Mouse (Mus musculus): ENCODE results near the gene Fmnl2.

- TF ChIP-seq USF1 (IDR thresholded peaks at IDR 0.05; ENCODE audit: low read depth) = no peak
- no peak for TF ChIP-seq POLR2A (IDR thresholded peaks at IDR 0.05; ENCODE audit: insufficient read length, low read depth)
- no peak for TF ChIP-seq CEBPB (IDR thresholded peaks at IDR 0.05; ENCODE audit: insufficient read depth, poor library complexity, severe bottlenecking)
- TF ChIP-seq MYOD1 (IDR thresholded peaks at IDR 0.05; ENCODE audit: control insufficient read depth in 1 of 3, insufficient read length in 2 of 3, low read depth in 2 of 3) = no peak
- no peak for TF ChIP-seq TCF12 (IDR thresholded peaks at IDR 0.05; ENCODE audit: insufficient read depth, poor library complexity, severe bottlenecking)
- no peak for TF ChIP-seq REST (IDR thresholded peaks at IDR 0.05; ENCODE audit: insufficient read depth, insufficient read length)
- no peak for TF ChIP-seq TCF3 (IDR thresholded peaks at IDR 0.05; ENCODE audit: insufficient read length, low read depth)
These were observed 26.1 kb upstream of the Fmnl2 start for GRCm38 (mm10) chr2:52831585-52831984.

Data from myocyte (in vitro differentiated cells).